Mouse (Mus musculus) embryo, embryonic 9.5 days (tissue): ENCODE measurements around the gene Arhgef6.

ENCODE experiments used
- DNase-seq: peaks from one replicate; pipeline ENCODE4 v3.0.0-alpha.2; 2017; ENCODE audit errors: extremely low spot score

Gene Arhgef6

DNA sequence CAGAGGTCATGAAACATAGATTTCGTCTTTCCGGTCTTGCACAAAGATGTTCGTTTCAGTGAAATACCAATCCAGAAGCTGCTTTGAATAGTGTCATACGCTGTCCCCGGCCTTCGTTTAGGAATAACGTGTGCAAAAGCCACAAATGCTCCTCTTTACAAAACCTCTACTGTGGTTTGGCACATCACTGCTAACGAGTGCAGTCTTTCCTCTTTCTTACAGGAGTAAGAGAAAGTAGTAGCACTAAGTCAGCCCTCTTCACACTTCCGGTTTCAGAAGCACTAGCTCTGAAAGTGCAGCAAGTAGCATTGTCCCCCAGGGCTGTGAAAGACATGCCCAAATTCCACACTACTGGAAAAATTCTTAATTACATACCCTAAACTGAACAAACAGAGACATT is 142.2 kb downstream of the Arhgef6 start:
- DNase-seq = no peak

DNA sequence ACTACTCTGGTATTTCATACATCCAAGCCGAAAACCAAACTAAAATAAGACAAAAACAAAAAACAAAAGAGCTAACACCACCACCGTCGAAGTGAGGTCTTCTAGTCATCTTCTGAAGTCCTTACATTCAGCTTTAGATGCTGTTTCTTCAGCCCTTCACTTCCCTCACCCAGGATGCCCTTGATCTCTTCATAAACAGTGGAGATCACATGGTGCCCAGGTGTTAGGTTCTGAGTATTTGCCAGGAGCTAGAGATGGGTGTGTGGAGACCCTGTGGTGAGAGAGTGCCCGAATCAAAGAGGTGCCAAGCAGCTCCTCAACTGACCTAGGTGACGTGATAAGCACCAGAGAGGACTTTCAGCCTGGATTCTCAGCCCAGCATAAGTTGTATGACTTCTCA is 149.2 kb downstream of the Arhgef6 start:
- DNase-seq = no peak

DNA sequence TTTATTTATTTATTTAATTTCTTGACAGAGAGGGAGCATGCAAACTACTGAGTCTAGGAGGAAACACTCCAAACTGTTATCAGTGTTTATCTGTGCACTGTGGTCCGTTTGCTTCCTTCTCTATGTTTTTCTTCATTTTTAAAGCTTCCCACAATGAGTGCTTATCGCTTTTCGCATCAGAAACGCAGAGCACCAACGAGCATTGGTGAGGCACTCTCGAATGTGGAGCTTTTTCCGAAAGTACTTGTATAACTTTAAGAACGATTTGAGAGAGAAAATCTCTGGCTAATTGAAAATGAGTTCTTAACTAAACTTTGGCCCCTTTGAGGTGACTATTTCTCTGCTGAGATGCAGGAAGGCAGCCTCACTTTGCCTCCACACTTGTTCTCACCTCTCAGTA is 151.2 kb downstream of the Arhgef6 start:
- DNase-seq = no peak

DNA sequence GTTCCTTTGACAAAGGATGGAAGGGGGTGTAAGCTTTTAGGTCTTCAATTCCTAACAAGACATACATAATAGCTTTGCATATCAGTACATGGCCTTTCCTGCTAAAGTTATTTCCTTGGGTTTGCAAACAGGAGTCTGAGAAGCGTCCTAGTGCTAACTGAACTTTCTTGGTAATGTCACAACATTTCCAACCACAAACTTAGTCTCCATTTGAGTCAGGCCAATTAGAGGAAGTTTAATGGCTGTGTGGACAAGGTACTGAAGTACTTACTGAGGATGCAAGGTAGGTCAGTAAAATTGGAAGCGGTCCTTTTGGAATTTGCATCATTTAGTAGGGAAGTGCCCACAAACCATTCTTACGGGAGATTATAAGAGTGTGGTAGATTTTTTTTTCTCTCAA is 155.2 kb downstream of the Arhgef6 start:
- DNase-seq = no peak

DNA sequence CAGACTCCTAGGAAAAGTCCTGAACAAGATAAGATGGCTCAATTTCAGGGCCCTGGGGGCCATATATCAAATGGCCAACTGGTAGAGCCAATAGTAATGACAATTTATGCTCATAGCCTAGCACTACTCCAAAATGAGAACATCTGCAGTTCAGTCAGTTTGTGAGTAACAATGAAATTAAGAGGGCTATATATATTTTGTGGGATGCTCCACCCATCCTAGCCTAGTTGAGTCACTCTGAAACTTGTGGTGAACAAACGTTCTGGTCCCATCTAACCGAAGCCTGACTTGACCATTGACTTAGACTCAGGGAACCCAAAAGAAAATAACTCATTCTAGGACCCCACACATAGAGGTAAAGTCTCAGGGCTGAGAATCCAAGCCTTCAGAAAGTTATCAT is 156.1 kb downstream of the Arhgef6 start:
- DNase-seq = no peak
